Mouse (Mus musculus) myocyte (in vitro differentiated cells): ENCODE results near the gene Gm973. TPM values are rescaled to one million over a fixed set of nuclear protein-coding genes. Genes with fewer than 3 reads are reported as not detected.

Experiments
- H3K27me3 ChIP-seq: one replicate; pipeline ENCODE4 v1.6.1; 2011; ENCODE audit not compliant: control insufficient read depth, insufficient read depth, insufficient read length
- H3K36me3 ChIP-seq: one replicate; pipeline ENCODE4 v1.6.1; 2011; ENCODE audit not compliant: control insufficient read depth, insufficient read depth
- H3K4me2 ChIP-seq: one replicate; pipeline ENCODE4 v1.6.1; 2011; ENCODE audit warnings: low read depth, control low read depth
- H3K4me3 ChIP-seq: one replicate; pipeline ENCODE4 v1.5.1; 2011; ENCODE audit warnings: mild to moderate bottlenecking, control low read depth, moderate library complexity
- H3K79me2 ChIP-seq: one replicate; pipeline ENCODE4 v1.6.1; 2011; ENCODE audit not compliant: control insufficient read depth, insufficient read depth
- H3ac ChIP-seq: one replicate; pipeline ENCODE4 v1.6.1; 2011; ENCODE audit not compliant: control insufficient read depth, insufficient read length
- CEBPB ChIP-seq: IDR thresholded peaks from 2 replicates; pipeline ENCODE4 v1.6.1; 2011; ENCODE audit warnings: mild to moderate bottlenecking, moderate library complexity; ENCODE audit not compliant: poor library complexity, insufficient read depth, severe bottlenecking
- E2F4 ChIP-seq: IDR thresholded peaks from one replicate; pipeline ENCODE4 v1.6.1; 2011; ENCODE audit warnings: mild to moderate bottlenecking, control low read depth, moderate library complexity; ENCODE audit not compliant: insufficient read depth
- MAX ChIP-seq: IDR thresholded peaks from one replicate; pipeline ENCODE4 v1.6.1; 2011; ENCODE audit warnings: low read depth, mild to moderate bottlenecking, control low read depth
- MYOD1 ChIP-seq, 3 experiments: IDR thresholded peaks; one replicate each; pipeline ENCODE4 v1.6.1; 2011; ENCODE audit warnings: control low read depth in 2 of 3, low read depth in 2 of 3, mild to moderate bottlenecking in 2 of 3, moderate library complexity in 1 of 3; ENCODE audit not compliant: insufficient read length in 2 of 3, control insufficient read depth in 1 of 3
- MYOG ChIP-seq, 3 experiments: IDR thresholded peaks; one replicate each; pipeline ENCODE4 v1.6.1; 2011; ENCODE audit warnings: control low read depth in 2 of 3, low read depth in 2 of 3, mild to moderate bottlenecking in 2 of 3; ENCODE audit not compliant: insufficient read length in 2 of 3, control insufficient read depth in 1 of 3, insufficient read depth in 1 of 3
- POLR2A ChIP-seq: IDR thresholded peaks from one replicate; pipeline ENCODE4 v1.6.1; 2011; ENCODE audit warnings: low read depth, mild to moderate bottlenecking, control low read depth, moderate library complexity; ENCODE audit not compliant: insufficient read length
- POLR2AphosphoS2 ChIP-seq: IDR thresholded peaks from one replicate; pipeline ENCODE4 v1.6.1; 2011; ENCODE audit warnings: low read depth, control low read depth; ENCODE audit not compliant: insufficient read length
- REST ChIP-seq: IDR thresholded peaks from one replicate; pipeline ENCODE4 v1.6.1; 2011; ENCODE audit warnings: mild to moderate bottlenecking, control low read depth, moderate library complexity; ENCODE audit not compliant: insufficient read depth, insufficient read length
- SRF ChIP-seq: IDR thresholded peaks from one replicate; pipeline ENCODE4 v1.6.1; 2011; ENCODE audit warnings: low read depth; ENCODE audit not compliant: control insufficient read depth, insufficient read length
- TCF12 ChIP-seq: IDR thresholded peaks from one replicate; pipeline ENCODE4 v1.6.1; 2011; ENCODE audit warnings: mild to moderate bottlenecking, control low read depth; ENCODE audit not compliant: poor library complexity, insufficient read depth, severe bottlenecking
- TCF3 ChIP-seq: IDR thresholded peaks from one replicate; pipeline ENCODE4 v1.6.1; 2011; ENCODE audit warnings: low read depth, control low read depth; ENCODE audit not compliant: insufficient read length
- USF1 ChIP-seq: IDR thresholded peaks from one replicate; pipeline ENCODE4 v1.6.1; 2011; ENCODE audit warnings: low read depth, mild to moderate bottlenecking, control low read depth, moderate library complexity
- polyA plus RNA-seq: library from polyadenylated mRNA; unstranded; fragments of >200 nt; fragmentation: generic; extraction: Trizol; gene quantifications from one replicate; pipeline ENCODE4 v1.2.1, GENCODE M21; 2012; ENCODE audit warnings: missing spikeins

Gene Gm973
- polyA plus RNA-seq, 1 experiment, result not detected

DNA sequence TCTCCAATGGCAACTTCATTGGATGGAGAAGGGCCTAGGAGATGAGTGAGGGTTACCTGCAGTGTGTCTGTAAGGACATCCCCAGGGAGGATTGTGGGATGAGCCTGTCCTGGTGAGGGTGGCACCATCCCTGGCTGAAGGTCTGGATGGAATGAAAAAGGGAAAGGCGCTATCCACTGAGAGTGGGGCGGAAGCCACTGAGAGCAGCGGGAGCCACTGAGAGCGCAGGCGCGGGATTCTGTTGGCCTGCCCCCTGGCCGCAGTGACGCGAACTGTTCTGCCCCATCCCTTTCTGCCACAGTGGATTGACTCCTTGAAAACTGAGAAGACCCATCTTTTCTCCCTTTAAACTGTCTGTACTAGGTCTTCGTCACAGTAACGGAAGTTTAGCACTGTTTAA is 87.8 kb downstream of the Gm973 start:
- Histone ChIP-seq H3K27me3 (peaks cover 5% of the 10 kb centered on the region), H3K79me2 (no peaks in the 10 kb centered on the region), H3ac (no peak overlapping the region), H3K36me3 (no peaks in the 10 kb centered on the region), H3K4me2 (no peak overlapping the region), H3K4me3 (no peak overlapping the region)
- TF ChIP-seq MAX (no peak), POLR2A (no peak), MYOD1 (IDR thresholded peaks at IDR 0.05; ENCODE audit: control insufficient read depth in 1 of 3, insufficient read length in 2 of 3, low read depth in 2 of 3) (no peak), TCF3 (no peak), E2F4 (no peak), POLR2AphosphoS2 (no peak), CEBPB (no peak), TCF12 (no peak), REST (no peak), SRF (no peak), USF1 (no peak), MYOG (IDR thresholded peaks at IDR 0.05; ENCODE audit: control insufficient read depth in 1 of 3, insufficient read depth in 1 of 3, insufficient read length in 2 of 3, low read depth in 2 of 3) (no peak)

GRCm38 (mm10) chr1:59606479-59606878 is 90.4 kb downstream of the Gm973 start:
- Histone ChIP-seq H3K4me3 (no peak overlapping the region), H3K4me2 (no peak overlapping the region), H3K27me3 (no peaks in the 10 kb centered on the region), H3K79me2 (no peaks in the 10 kb centered on the region), H3ac (no peak overlapping the region), H3K36me3 (no peaks in the 10 kb centered on the region)
- TF ChIP-seq REST, result no peak
- no peak for TF ChIP-seq MYOD1 (IDR thresholded peaks at IDR 0.05; ENCODE audit: control insufficient read depth in 1 of 3, insufficient read length in 2 of 3, low read depth in 2 of 3)
- TF ChIP-seq USF1, result no peak
- no peak for TF ChIP-seq E2F4
- no peak for TF ChIP-seq POLR2AphosphoS2
- TF ChIP-seq POLR2A, result no peak
- TF ChIP-seq TCF12, result no peak
- TF ChIP-seq MAX, result no peak
- no peak for TF ChIP-seq SRF
- no peak for TF ChIP-seq TCF3
- no peak for TF ChIP-seq CEBPB
- TF ChIP-seq MYOG (IDR thresholded peaks at IDR 0.05; ENCODE audit: control insufficient read depth in 1 of 3, insufficient read depth in 1 of 3, insufficient read length in 2 of 3, low read depth in 2 of 3), result no peak

GRCm38 (mm10) chr1:59607071-59607470 is 91.0 kb downstream of the Gm973 start:
- no peak overlapping the region for H3K4me2 ChIP-seq
- H3K27me3 ChIP-seq, result no peaks in the 10 kb centered on the region
- no peak overlapping the region for H3K4me3 ChIP-seq
- H3ac ChIP-seq, result no peak overlapping the region
- no peaks in the 10 kb centered on the region for H3K36me3 ChIP-seq
- H3K79me2 ChIP-seq, result no peaks in the 10 kb centered on the region
- no peak for TF ChIP-seq MAX
- TF ChIP-seq REST, result no peak
- TF ChIP-seq POLR2A, result no peak
- no peak for TF ChIP-seq TCF3
- TF ChIP-seq MYOG (IDR thresholded peaks at IDR 0.05; ENCODE audit: control insufficient read depth in 1 of 3, insufficient read depth in 1 of 3, insufficient read length in 2 of 3, low read depth in 2 of 3), result no peak
- no peak for TF ChIP-seq SRF
- no peak for TF ChIP-seq TCF12
- no peak for TF ChIP-seq USF1
- TF ChIP-seq CEBPB, result no peak
- TF ChIP-seq MYOD1 (IDR thresholded peaks at IDR 0.05; ENCODE audit: control insufficient read depth in 1 of 3, insufficient read length in 2 of 3, low read depth in 2 of 3), result no peak
- no peak for TF ChIP-seq POLR2AphosphoS2
- no peak for TF ChIP-seq E2F4

DNA sequence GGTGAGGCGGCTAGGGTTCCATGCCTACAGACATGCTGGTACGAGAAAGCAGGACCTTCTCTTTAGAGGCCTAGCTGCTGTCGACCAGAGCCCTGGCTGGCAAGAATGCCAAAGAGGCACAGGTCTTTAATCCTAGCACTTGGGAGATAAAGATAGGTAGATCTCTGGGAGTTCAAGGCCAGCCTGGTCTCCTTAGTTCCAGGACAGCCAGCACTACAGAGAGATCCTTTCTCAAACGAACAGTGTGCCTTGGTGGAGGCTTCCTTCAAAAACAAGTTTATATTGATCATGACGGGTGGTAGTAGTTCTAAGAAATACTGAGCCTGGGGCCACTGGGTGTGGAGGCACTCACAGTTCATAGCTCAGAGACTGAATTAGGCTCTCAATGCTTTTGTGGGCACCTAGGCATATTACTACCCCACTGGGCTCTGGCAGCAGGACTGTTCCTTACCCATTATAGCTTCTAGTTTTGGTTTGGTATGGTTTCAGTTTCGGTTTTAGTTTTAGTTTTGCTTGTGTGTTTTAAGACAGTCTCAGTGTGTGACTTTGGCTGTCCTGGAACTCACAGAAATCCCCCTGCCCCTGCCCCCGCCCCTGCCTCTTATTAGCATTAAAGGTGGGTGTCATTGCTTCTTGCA is 92.2 kb downstream of the Gm973 start:
- no peak for TF ChIP-seq REST
- TF ChIP-seq MYOG (IDR thresholded peaks at IDR 0.05; ENCODE audit: control insufficient read depth in 1 of 3, insufficient read depth in 1 of 3, insufficient read length in 2 of 3, low read depth in 2 of 3), result no peak
- TF ChIP-seq MAX, result no peak
- no peak for TF ChIP-seq TCF12
- TF ChIP-seq TCF3, result no peak
- TF ChIP-seq MYOD1 (IDR thresholded peaks at IDR 0.05; ENCODE audit: control insufficient read depth in 1 of 3, insufficient read length in 2 of 3, low read depth in 2 of 3), result no peak
- no peak for TF ChIP-seq POLR2A
- no peak for TF ChIP-seq CEBPB
- TF ChIP-seq POLR2AphosphoS2, result no peak
- no peak for TF ChIP-seq USF1
- no peak for TF ChIP-seq SRF
- TF ChIP-seq E2F4, result no peak
- Histone ChIP-seq H3K36me3 (no peaks in the 10 kb centered on the region), H3K4me3 (no peak overlapping the region), H3ac (no peak overlapping the region), H3K79me2 (no peaks in the 10 kb centered on the region), H3K4me2 (no peak overlapping the region), H3K27me3 (no peaks in the 10 kb centered on the region)
